Mouse (Mus musculus): ENCODE measurements around the gene Ttc37.

The Ttc37 gene

GRCm38 (mm10) chr13:76160587-76160986 is 62.1 kb downstream of the Ttc37 start:
- no peak for DNase-seq

- no peak for DNase-seq
Measured at GRCm38 (mm10) chr13:76174297-76174696, 75.8 kb downstream of the Ttc37 start.

- DNase-seq: no peak
Measured at GRCm38 (mm10) chr13:76178700-76179099, 80.2 kb downstream of the Ttc37 start.

- no peak for DNase-seq
Measured at GRCm38 (mm10) chr13:76187651-76188050, 89.1 kb downstream of the Ttc37 start.

GRCm38 (mm10) chr13:76189190-76189589 is 90.7 kb downstream of the Ttc37 start:
- peak; percentile 50 for DNase-seq

- DNase-seq: peak; percentile 13
Measured at GRCm38 (mm10) chr13:76190273-76190672, 91.7 kb downstream of the Ttc37 start.

GRCm38 (mm10) chr13:76194937-76195336 is 96.4 kb downstream of the Ttc37 start:
- DNase-seq: peak; percentile 21

- no peak for DNase-seq
Measured at GRCm38 (mm10) chr13:76195431-76196138, 97.1 kb downstream of the Ttc37 start.

- no peak for DNase-seq
Measured at GRCm38 (mm10) chr13:76197297-76197848, 98.8 kb downstream of the Ttc37 start.

- DNase-seq: no peak
Measured at GRCm38 (mm10) chr13:76199943-76200342, 101.4 kb downstream of the Ttc37 start.

GRCm38 (mm10) chr13:76214928-76215327 is 116.4 kb downstream of the Ttc37 start:
- DNase-seq: no peak

GRCm38 (mm10) chr13:76215397-76215796 is 116.9 kb downstream of the Ttc37 start:
- peak; percentile 48 for DNase-seq

All from right cerebral cortex, adult 18-20 months (tissue).